Mouse (Mus musculus) kidney, adult 2 months (tissue): ENCODE data around the gene Atp6v0d1.

Experiments used
- CTCF ChIP-seq: fragments of 200-500 bp; conservative IDR thresholded peaks from 2 replicates; pipeline ENCODE4 v1.5.1; 2011; ENCODE audit warnings: low read depth, mild to moderate bottlenecking, control low read depth, low read length, moderate library complexity, mixed read lengths; ENCODE audit not compliant: insufficient read depth, insufficient read length
- POLR2A ChIP-seq: fragments of 200-500 bp; IDR thresholded peaks from one replicate; pipeline ENCODE4 v1.6.1; 2011; ENCODE audit warnings: low read depth, low read length, control low read depth

DNA sequence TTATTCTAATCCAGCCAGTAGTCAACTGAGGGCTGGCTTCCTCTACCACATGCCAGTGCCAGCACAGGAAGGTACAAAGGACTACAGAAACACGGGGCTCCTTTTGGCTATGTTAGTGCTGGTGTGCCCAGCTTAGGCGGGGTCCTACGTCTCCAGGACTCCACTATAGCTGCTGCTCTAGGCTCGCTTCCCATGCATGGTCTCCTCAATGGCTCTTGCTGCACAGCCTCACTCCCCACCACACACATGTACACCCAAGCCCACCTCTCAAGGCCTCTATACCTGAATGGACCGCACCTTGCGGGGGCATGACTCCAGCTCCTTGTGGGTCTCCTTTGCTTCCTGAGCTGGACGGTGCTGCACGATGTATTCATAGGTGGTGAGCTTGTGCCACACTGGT, 90.1 kb downstream of the Atp6v0d1 start:
- TF ChIP-seq POLR2A (no peak), CTCF (no peak)
